Mouse (Mus musculus): ENCODE data around the gene Fbxo17.
"Not testable (repeated sequence)": the region's sequence is repeated elsewhere in the genome, so short reads cannot be mapped to it uniquely, and the experiment has no call there.

Fbxo17 gene

GRCm38 (mm10) chr7:28716590-28717281, at the start of gene Fbxo17:
Gene Fbxo17, plus strand, starts transcription at chr7:28716804.
- DNase-seq: no peak

- no peak for DNase-seq
Observed at GRCm38 (mm10) chr7:28671172-28671571, 45.4 kb upstream of the Fbxo17 start.

- DNase-seq: no peak
Observed at GRCm38 (mm10) chr7:28672276-28672675, 44.3 kb upstream of the Fbxo17 start.

- not testable (repeated sequence) for DNase-seq
Observed at GRCm38 (mm10) chr7:28672786-28673185, 43.8 kb upstream of the Fbxo17 start.

GRCm38 (mm10) chr7:28674994-28675393, 41.6 kb upstream of the Fbxo17 start:
- DNase-seq: no peak

GRCm38 (mm10) chr7:28675746-28676145, 40.9 kb upstream of the Fbxo17 start:
- no peak for DNase-seq

GRCm38 (mm10) chr7:28676811-28677541, 39.6 kb upstream of the Fbxo17 start:
- DNase-seq: no peak

- DNase-seq: no peak
Observed at GRCm38 (mm10) chr7:28677624-28678023, 39.0 kb upstream of the Fbxo17 start.

- DNase-seq: no peak
Observed at GRCm38 (mm10) chr7:28691075-28691474, 25.5 kb upstream of the Fbxo17 start.

- peak; percentile 15 for DNase-seq
Observed at GRCm38 (mm10) chr7:28692545-28693320, 23.9 kb upstream of the Fbxo17 start, which contains the start of gene Fbxo27. Gene Fbxo27, plus strand, starts transcription at chr7:28692849.

GRCm38 (mm10) chr7:28693321-28693966, 23.2 kb upstream of the Fbxo17 start:
- peak; percentile 91 for DNase-seq

- DNase-seq: no peak
Observed at GRCm38 (mm10) chr7:28694423-28694822, 22.2 kb upstream of the Fbxo17 start.

GRCm38 (mm10) chr7:28694966-28695511, 21.6 kb upstream of the Fbxo17 start:
- DNase-seq: no peak

- DNase-seq: no peak
Observed at GRCm38 (mm10) chr7:28697277-28697676, 19.3 kb upstream of the Fbxo17 start.

GRCm38 (mm10) chr7:28700269-28700668, 16.3 kb upstream of the Fbxo17 start:
- DNase-seq: no peak

GRCm38 (mm10) chr7:28701306-28701705, 15.3 kb upstream of the Fbxo17 start:
- not testable (repeated sequence) for DNase-seq

- no peak for DNase-seq
Observed at GRCm38 (mm10) chr7:28702601-28703143, 13.9 kb upstream of the Fbxo17 start.

- no peak for DNase-seq
Observed at GRCm38 (mm10) chr7:28709454-28709853, 7.2 kb upstream of the Fbxo17 start.

- DNase-seq: no peak
Observed at GRCm38 (mm10) chr7:28710962-28711361, 5.6 kb upstream of the Fbxo17 start.

GRCm38 (mm10) chr7:28714667-28715066, 1.9 kb upstream of the Fbxo17 start:
- DNase-seq: peak; percentile 77

GRCm38 (mm10) chr7:28715598-28715997, 1.0 kb upstream of the Fbxo17 start:
- no peak for DNase-seq

GRCm38 (mm10) chr7:28717726-28718125, 1.1 kb downstream of the Fbxo17 start:
- no peak for DNase-seq

All from layer of hippocampus, adult 9-11 months (tissue).